Mouse (Mus musculus) left cerebral cortex, adult 18-20 months (tissue): ENCODE measurements around the gene Smad3. TPM values are rescaled to one million over a fixed set of nuclear protein-coding genes. Genes with fewer than 3 reads are reported as not detected.

Experiments
- DNase-seq, 2 experiments: peaks; one replicate each; pipeline ENCODE4 v3.0.0; 2021 to 2022; ENCODE audit warnings: low spot score in 2 of 2, mixed read lengths in 1 of 2
- total RNA-seq, 2 experiments: library from RNA; stranded (reverse); gene quantifications; 2 replicates each; pipeline ENCODE4 v1.2.3; 2021

The Smad3 gene
- total RNA-seq, 2 experiments from 2014 or later, result 58.2 to 70.2 TPM

DNA sequence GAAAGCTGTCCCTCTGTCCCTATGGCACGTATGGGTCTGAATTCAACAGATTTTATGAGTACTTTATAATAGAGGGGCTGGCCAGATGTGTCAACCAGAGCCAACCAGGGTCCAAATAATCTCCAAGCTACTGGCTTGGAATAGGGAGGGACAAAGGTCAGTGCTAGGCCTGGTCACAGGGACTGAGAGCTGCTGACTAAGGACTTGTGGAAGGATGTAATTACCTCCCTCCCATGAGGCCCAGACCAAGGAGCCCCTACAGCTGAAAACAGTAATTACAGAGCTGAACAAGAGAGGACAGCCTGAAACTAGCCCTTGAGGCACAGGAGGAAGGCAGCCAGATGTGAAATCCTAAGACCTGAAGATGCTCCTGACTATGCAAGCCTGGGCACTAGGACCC, 89.2 kb downstream of the Smad3 start:
- no peak for DNase-seq

DNA sequence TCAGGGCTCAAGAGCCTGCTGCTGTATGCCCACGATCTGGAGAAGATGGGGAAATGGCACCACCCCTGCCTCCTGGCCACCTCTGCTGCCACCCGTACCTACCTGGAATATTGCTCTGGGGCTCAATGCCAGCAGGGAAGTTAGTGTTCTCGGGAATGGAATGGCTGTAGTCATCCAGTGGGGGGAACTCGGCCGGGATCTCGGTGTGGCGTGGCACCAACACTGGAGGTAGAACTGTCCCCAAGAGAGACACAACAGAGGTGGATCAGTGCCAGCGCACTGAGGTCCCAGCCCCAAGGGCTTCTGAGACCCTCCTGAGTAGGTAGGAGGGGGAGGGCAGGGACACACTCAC, 90.4 kb downstream of the Smad3 start:
- no peak for DNase-seq

DNA sequence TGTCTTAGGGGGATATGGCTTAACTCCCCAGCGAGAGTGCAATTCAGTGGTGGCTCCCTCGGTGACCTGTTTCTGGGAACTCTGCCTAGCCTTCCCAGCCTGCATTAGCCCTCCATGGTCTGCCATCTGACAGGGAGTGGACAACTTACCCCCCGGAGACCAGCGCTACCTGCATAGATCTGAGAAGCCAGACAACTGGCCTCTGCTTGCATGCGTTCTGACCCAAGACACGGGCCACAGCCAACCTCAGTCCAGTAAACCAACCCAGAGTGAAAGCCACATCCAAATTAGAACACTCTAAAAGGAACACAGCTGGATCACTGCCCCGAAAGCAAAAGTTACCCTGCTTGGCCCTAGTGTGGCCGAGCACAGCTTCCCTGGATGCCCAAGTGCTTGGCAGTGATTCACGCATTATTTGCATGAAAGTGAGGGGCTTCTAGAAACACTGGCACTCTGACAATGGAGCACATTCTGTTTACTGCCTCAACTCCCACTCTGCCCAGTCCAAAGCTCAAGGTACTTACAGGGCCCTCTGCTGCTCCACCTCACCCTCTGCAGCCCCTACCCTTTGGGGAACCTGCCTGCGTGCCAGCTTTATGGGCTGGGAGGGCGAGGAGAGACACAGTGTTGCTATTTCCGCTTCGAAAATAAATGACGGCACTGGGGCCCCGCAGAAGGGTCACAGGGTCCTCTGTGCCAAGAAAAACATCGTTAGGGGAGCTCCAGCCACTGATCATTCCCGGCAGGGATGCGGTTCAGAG, 91.0 kb downstream of the Smad3 start:
- no peak for DNase-seq

DNA sequence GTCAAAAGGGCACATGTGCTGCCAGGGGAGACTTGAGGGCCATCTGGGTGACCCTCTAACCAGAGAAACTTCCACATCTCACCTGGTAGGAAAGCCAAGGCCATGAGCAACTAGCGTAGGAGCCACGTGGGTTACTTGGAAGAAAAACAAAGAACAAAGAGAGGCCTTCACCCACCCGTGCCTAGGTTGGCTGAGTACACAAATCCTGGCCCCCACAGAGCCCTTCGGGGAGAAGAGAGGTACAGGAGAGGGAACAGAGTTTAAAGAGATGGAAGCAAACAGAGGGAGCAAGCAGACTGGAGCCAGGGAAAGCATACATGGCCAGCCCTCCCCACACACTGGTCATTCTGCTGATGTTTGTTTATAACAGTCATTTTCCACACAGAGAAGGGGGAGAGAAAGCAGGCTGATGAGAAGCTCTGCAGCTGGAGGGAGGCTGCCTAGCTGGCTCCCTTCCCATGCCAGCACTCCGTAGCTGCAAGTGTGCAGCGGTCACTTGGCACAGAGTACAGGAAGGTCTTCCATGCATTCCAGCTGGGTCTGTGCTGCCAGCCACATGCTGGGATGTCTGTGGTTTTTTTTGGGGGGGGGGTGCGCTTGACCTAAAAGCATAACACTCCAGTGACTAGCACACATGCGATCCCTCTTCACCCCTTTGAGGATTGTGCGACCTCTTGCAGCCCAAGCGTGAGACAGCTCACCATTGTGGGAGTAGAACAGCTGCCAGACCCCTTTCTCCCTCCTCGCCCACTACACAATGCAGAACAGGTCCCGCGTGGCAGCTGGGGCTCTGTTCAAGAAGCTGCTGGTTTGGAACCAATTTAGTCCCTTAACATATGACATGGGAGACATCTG, 92.8 kb downstream of the Smad3 start:
- DNase-seq, result no peak

DNA sequence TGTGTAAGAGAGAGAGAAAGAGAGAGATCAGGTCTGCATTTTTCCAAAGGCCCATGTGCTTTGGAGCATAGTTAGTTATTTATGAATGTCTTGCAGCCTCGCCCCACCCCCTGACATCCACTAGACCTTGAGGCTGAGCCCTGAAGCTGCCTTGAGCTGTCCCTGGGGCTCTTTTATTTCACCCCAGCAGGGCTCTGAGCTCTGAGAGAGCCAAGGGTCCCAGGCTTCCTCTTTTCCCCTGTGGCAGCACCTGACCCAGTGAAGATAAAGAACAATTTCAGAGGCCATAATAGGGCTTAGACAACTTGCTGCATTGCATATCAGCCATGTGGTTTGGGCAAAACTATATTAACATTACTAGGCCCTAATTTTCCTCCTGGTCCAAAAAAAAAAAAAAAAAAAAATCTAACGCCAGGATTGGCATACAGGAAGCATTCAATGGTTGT, 93.5 kb downstream of the Smad3 start:
- no peak for DNase-seq

DNA sequence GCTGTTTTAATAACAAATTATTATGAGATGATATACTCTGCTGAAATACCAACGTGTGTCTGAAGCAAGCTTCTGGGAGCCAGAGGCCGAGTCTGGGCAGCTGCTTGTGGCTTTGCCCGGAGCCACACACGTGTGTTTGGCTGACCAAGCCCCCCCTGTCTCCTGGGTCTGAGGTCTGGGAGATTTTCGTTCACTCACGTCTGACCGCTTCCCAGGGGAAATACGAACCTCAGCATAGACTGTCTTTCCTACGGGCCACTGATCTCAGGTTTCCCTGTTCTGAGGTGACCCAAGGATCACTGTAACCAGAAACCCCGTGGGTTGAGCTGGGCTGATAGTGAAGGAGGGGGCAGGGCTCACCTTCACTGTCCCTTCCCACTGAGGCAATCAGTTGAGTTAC, 94.6 kb downstream of the Smad3 start:
- DNase-seq, result no peak

DNA sequence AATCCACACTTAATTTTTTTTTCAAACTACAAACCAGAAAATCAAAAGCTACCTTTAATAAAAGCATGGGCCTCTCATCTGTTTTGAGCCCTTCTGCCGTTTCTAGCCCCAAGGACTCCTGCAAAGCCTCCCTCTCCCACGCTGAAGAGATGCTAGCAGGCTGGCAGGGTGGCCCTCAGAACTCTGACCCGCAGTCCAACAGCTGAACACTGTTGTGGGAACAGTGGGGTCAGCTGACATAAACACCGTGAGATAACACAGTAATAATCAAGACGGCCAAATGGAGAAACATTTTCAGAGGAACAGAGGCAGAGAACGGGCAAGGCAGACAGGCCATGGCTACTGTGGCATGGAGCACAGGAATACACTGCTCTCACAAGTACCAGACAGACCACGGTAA, 95.0 kb downstream of the Smad3 start:
- DNase-seq, result no peak

DNA sequence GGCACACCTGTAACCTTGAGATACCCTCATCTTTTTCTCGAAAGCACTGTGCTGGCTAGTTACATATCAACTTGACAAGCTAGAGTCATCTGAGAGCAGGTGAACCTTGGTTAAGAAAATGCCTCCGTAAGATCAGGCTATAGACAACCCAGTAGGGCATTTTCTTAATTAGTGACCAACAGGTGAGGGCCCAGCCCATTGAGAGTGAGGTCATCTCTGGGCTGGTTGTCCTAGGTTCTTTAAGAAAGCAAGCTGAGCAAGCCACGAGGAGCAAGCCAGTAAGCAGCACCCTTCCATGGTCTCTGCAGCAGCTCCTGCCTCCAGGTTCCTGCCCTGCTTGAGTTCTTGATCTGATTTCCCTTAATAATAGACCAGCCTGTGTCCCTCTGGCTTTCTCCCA, 97.1 kb downstream of the Smad3 start:
- DNase-seq, result no peak

DNA sequence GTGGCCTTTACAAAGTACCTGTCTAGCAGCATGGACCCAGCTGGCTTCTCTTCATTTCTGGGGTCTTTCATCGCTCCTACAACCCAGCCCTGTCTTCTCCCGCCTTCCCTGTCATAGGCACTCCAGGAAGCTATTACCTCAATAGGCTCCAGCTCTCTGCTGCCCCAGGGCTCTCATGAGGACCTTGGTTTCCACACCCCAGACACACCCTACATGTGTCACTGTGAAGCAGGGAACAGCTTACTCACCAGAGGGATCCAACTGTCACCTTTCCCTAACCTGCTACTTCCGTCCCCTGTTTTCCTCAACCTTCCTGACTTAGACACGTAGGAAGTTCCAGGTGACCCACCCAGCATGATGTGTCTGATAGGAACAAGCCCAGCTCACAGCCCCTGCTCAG, 97.7 kb downstream of the Smad3 start:
- DNase-seq, result no peak

DNA sequence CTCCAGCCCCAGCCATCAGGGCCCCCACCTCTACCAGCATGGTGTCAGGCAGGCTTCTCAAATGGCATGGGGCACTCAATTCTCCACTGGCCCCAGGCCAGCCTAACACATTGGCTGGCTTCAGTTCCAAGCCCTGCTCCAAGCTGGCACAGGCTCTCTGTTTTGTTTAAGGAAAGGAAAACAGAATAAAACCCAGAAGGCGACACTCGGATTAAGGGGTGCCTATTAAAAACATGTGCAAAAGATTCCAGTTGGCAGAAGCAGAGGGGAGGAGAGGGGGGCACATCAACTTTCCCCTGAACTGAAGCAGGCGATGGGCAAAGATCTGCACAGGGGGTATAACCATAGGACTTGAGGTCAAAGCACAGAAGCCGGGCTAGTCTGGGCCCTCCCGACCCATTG, 98.8 kb downstream of the Smad3 start:
- DNase-seq, result no peak

DNA sequence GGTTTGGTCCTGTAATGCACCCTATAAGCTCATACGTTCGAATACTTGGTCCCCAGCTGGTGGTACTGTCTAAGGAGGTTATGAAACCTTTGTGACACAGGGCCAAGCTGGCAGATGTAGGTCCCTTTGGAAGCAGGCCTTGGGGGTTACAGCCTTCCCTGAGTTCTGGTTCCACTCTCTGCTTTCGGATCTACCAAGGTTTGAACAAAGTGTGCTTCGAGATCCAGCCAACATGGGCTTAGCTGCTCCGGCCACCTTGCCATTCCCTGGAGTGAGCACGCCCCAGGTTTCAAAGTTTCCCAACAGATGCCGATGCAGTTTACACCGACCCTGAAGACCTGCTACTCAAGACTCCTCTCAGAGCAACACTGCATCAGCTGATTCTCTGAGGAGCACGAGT, 99.4 kb downstream of the Smad3 start:
- no peak for DNase-seq

DNA sequence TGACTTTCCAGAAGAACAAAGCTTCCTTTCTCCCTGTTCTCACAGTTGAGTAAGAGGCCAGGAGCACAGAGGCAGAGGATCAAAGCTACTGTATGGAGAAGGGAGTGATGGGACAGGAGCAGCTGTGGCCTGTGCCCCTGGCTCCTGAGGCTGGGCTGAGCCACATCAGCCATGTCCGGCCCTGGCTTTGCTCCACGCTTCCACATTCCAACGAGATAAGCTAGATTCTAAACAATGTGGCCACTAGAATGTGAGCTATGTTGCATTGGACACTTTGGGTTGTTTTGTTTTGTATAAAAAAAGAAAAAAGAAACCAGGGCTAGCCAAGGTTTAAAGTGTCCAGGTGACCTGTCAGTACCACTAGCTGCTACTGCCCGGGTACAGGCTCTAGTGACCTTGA, 100.6 kb downstream of the Smad3 start:
- DNase-seq, result no peak

DNA sequence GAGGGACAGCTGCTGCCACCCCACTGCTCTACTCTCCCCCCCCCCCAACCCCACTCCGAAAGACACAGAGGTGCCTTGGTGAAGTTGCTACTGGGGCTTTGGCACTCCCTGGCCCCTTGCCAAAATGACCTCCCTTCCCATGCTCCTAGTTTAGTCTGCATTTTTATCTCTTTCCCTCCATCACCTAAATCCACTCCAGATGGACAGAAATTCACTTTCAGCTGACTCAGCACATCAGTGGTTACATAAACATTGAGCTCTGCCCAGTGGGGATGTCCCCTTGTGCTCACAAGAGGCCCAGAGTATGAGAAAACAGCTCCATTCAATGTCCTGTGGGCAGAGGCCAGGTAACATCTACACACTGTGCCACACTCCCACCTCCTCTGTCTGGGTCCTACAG, 102.7 kb downstream of the Smad3 start:
- DNase-seq, result no peak

DNA sequence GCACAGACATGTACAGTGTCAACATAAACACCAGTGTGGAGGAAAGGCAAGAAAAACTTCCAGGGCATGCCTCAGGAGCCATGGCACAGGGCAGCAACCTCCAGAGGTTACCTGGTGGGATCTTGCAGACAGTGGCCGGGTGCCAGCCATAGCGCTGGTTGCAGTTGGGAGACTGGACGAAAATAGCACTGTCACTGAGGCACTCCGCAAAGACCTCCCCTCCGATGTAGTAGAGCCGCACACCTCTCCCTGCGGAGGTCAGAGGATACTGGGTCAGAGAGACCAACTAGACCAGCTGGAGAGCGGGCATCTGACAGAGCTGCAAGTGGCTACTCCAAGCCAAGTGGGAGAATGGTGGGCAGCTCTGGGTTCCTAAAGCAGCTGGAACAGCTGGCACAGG, 103.2 kb downstream of the Smad3 start:
- no peak for DNase-seq

DNA sequence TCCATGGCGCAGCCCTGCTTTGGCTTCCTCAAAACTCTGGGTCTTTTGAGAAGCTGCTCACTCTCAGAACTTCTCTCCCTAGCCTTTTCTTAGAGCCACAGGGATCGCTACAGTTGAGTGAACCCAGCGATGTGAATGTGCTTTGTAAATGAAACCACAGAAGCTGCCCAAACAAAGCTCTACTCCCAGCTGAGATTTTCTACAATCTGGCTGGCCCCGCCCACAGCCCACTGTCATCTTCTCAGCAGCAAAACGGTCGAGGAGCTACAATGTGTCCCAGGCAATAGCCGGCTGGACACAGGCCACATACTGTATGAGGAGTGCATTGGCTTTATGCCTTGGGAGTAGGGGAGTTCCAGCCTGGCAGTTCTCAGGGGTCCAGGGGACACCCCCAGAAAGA, 104.1 kb downstream of the Smad3 start:
- no peak for DNase-seq

DNA sequence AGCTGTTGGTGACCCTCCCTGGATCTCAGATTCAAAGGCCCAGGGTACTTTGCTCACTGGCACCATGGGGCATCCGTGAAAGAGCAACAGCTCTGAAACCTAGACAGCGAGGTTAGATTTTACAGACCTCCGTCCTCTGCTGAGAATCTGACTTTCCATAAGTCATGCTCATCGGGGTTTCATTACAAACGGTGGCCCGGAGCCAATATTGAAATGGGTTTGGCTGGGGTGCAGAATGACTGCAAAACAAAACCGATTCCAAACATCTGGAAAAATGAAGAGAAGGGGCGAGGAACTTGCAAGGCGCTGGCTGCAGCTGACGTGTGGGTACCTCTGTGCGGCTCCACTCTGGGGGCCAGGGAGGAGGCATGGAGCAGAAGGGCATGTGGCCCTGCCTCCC, 106.2 kb downstream of the Smad3 start:
- DNase-seq, result no peak

DNA sequence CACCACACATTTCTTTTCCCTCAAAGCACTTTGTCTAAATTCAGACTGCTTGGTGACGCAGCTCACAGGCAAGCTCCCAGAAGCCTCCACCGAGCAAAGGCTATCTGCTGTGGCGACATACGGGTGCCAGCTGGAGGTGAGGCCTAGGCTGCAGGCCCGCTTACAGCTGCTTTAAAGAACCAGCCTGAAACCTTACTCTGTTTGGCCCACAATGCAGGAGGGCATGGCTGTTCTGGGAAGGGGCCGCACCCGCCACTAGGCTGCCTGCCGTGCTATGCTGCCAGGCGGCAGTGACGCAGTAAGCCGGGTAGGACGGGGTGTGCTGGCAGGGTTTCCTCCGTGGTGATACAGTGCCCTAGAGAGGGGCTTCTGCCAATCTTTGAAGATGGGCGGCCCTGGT, 106.9 kb downstream of the Smad3 start:
- no peak for DNase-seq

DNA sequence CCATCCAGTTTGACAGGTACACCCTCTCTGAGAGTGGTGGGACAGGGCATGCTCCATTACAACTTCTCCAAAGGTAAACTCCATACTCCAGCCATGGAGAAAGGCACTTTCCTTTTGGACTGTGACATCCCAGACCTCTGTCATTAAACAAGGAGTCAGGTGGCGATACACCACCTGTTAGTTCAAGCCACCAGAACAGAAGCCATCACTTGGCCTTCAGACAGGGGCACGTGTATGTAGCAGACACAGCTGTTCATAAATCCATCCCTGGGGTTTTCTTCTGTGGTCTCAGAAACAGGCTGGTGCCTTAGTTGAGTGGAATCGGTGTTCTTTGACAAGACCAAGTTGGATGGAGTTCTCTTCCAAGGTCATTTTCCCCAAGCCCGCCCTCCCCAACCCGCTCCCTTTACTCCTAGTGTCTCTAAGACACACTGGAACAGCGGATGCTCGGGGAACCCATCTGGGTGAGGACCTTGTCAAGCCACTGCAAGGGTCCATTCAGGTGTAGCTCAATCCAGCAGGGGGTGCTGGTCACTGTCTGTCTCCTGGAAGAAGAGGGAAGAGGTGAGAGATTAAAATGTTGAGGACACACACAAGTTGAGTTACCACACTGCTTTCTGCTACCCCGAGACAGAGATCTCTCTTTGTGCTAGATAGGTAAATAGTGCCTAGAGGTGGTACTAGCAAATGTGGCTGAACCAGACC, 107.8 kb downstream of the Smad3 start:
- DNase-seq, result no peak

DNA sequence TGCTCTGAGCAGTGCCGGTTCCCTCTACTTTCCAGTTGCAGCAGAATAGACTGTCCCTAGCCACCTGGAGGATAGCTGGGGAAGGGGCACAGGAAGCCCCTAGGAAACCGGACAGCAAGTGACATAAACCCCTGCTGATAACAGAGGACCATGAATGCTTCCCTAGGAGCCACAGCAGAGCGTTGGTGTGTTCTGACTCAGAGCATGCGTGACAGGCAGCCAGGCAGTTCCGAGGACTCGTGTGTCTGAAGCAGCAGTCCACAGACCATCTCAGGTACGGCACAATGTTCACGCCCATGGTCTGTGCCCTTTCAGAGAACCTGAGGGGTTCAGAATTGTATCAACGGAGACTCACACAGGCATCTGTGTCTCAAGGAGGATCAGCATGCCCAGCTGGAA, 109.3 kb downstream of the Smad3 start:
- peak in 1 of 2 experiments; percentile 55 for DNase-seq

DNA sequence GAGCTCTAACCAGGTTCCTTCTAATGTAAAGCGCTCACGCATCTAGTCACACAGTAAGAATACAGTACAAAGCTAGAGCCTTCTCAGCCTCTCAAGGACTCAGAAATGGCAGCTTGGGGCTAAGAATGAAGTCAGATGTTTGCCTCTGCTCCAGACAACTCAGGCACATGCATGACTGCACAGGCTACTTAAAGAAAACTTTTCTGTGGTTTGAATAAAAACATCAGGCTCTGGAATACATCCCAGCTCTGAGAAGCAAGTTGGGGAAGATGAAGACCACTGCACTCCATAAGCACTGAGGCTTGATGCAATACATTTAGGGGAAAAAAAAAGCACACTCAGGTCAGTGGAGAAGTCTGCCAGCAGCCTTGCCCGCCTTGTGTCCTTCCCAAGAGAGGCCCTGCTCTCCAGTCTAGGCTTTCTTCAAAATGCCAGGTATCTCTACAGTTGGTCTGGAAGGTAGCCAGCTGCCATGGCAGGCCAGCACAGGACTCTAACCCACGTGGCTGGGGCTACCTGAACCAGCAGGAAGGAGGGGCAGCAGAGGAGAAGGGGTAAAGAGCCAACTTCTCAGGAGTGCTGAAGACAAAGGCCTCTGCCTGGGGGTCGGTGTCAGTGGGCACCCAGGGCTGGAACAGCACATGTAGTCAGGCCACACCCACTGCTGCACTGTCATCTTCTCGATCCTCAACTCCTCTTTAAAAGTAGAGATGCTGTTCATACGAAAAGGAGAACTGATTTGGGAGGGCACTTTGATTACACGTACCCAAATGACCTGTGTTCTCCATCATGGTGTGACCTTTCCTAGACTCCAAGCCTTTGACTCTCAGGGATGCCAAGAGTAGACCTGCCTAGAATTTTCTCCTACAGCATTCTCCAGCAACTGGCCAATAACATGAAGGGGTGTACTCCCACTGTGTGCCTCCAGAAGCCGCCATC, 109.9 kb downstream of the Smad3 start:
- no peak for DNase-seq

DNA sequence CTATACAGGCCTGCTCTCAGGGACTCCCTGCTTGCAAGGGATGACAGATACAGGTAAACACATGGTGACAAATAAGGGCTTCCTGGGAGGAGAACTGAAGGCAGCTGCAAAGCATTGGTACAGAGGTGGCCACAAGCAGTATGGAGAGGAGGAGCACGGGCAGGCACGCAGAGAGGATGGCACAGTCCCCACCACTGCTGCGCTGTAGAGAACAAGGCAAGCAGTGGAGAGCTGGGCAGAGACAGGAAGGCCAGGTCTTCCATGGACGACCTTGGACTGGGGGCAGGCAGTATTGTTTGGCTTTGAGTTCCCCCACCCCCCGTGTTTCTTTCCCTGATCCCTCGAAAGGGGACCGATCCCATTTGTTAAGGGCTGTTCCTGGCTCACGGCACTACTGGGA, 112.7 kb downstream of the Smad3 start:
- DNase-seq, result no peak
